Mouse (Mus musculus): Measurements from ENCODE around the gene Prrx2. TPM values are rescaled to one million over a fixed set of nuclear protein-coding genes. Genes with fewer than 3 reads are reported as not detected.
"Not testable (repeated sequence)": the region's sequence is repeated elsewhere in the genome, so short reads cannot be mapped to it uniquely, and the experiment has no call there.

The Prrx2 gene
- polyA plus RNA-seq, 1 experiment = 2.6 TPM

DNA sequence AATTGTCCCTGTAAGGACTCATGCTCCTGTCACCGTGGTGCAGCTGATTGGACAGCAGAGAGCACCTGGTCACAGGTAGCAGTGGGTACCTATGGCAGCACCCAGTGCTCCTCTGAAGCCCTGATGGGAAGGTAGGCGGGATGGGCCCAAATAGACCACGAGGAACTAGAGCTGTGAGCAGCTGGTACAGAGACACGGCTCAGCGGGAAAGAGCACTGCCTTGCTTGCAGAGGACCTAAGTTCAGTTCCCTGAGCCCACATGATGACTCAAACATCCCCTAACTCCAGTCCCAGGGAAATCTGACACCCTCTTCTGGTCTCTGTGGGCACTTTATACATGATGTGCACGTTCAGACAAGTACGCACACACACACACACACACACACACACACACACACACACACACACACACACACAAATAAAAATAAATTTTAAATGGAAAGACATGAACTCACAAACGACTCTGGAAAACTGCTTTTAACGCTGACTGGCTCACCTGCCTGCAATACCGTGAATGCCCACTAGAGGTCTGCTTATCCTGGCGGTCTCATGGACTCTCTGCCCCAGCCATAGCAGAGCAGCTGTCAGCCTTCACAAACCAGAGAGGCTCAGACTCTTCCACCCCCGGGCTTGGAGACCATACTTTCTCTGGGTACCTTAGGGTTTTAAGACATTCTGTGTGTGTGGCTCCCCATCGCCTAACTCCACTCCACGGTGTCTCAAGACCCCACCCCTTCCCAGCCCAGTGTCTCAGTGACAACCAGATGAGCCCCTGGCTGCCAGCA, 93.3 kb downstream of the Prrx2 start:
- Histone ChIP-seq H3K4me1 (ENCODE audit: control insufficient read depth, insufficient read depth, insufficient read length, low read length) (peaks cover 16% of the 10 kb centered on the region), H3K36me3 (ENCODE audit: control insufficient read depth, insufficient read depth, low read length) (no peaks in the 10 kb centered on the region), H3K27me3 (ENCODE audit: control insufficient read depth, insufficient read depth, low read length) (no peaks in the 10 kb centered on the region), H3K27ac (ENCODE audit: insufficient read depth, low read depth, low read length) (peak overlapping the region; percentile 69), H3K4me3 (ENCODE audit: low read depth, low read length) (no peak overlapping the region)
- WGBS = 23% methylated on average over 14 of the region's 14 CpGs
- TF ChIP-seq CTCF (IDR thresholded peaks at IDR 0.05; ENCODE audit: extremely low read depth, insufficient read length, insufficient replicate concordance, low read depth, low read length) (peak; percentile 71; the same call in 1 of the 2 replicates), POLR2A (IDR thresholded peaks at IDR 0.05; ENCODE audit: low read depth, low read length) (peak; percentile 35; the same call in 1 of the 2 replicates)

DNA sequence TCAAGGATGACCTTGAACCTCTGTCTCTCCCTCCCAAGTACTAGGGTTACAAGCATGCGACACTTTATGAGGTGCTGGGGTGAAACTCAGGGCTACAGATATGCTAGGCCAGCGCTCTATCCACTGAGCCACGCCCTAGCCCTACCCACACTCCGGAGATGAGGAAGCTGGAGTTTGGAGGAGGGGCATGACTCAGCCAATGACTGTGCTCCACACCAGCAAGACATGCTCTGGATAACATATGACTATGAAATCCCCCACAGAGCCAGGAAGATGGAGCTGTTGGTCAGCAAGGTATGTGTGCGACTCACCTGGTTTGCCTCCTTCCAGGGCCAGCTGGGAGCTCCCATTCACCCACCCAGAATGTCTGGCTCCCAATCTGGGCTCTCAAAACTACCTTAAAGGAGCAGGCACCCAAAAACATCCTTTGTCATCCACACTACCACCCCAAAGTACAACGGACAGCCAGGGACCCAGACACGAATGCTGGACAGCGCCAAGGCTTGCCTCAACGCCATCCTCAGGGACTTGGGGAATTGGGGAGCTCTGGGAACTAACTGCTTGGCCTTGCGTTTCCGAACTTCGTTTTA, 94.2 kb downstream of the Prrx2 start:
- H3K36me3 ChIP-seq (ENCODE audit: control insufficient read depth, insufficient read depth, low read length) = no peaks in the 10 kb centered on the region
- peak overlapping the region; percentile 59 for H3K4me3 ChIP-seq (ENCODE audit: low read depth, low read length)
- H3K27me3 ChIP-seq (ENCODE audit: control insufficient read depth, insufficient read depth, low read length) = no peaks in the 10 kb centered on the region
- 14% methylated on average over 12 of the region's 12 CpGs for WGBS
- peak overlapping the region; percentile 69 for H3K27ac ChIP-seq (ENCODE audit: insufficient read depth, low read depth, low read length)
- H3K4me1 ChIP-seq (ENCODE audit: control insufficient read depth, insufficient read depth, insufficient read length, low read length) = peaks cover 16% of the 10 kb centered on the region
- TF ChIP-seq CTCF (IDR thresholded peaks at IDR 0.05; ENCODE audit: extremely low read depth, insufficient read length, insufficient replicate concordance, low read depth, low read length) (no peak), POLR2A (IDR thresholded peaks at IDR 0.05; ENCODE audit: low read depth, low read length) (peak; percentile 43)

DNA sequence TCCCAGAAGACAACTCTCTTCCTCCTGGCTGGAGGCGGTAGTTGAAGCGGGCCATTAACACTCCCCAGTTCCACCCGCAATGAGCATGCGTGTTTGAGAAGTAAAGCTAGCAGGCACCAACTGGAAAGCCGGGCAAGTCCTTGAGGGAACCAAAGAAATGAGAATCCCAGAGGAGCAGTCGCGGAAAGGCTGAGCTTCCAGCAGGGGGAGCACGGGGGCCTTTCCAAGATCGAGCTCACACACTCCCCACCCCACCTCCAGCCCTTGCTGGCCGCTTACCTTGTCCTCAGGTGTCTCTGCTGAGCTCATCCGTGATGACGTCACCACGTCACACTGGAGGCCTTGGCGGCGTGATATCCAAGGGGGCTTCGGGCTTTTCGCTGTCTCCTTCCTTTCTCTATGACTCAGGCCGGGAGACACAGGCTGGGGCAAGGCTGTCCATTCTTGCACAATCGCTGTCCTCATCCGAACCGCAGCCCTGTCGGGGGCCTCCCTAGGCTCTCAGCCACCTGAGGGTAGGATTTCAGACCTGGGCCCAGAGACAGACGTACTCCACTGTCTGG, 94.8 kb downstream of the Prrx2 start, which contains the start of gene Ptges:
TSS of gene Ptges (minus strand) at position 381 of the 563 bp plus-strand sequence.
- H3K4me3 ChIP-seq (ENCODE audit: low read depth, low read length) = peak within 1 kb of the TSS; percentile 59
- no peaks in the 10 kb centered on the region for H3K36me3 ChIP-seq (ENCODE audit: control insufficient read depth, insufficient read depth, low read length)
- peaks cover 16% of the 10 kb centered on the region for H3K4me1 ChIP-seq (ENCODE audit: control insufficient read depth, insufficient read depth, insufficient read length, low read length)
- H3K27me3 ChIP-seq (ENCODE audit: control insufficient read depth, insufficient read depth, low read length) = no peaks in the 10 kb centered on the region
- TF ChIP-seq CTCF (IDR thresholded peaks at IDR 0.05; ENCODE audit: extremely low read depth, insufficient read length, insufficient replicate concordance, low read depth, low read length) (peak; percentile 75), POLR2A (IDR thresholded peaks at IDR 0.05; ENCODE audit: low read depth, low read length) (no peak)
- 2% methylated on average over 23 of the region's 23 CpGs for WGBS
- peak within 1 kb of the TSS; percentile 69 for H3K27ac ChIP-seq (ENCODE audit: insufficient read depth, low read depth, low read length)

DNA sequence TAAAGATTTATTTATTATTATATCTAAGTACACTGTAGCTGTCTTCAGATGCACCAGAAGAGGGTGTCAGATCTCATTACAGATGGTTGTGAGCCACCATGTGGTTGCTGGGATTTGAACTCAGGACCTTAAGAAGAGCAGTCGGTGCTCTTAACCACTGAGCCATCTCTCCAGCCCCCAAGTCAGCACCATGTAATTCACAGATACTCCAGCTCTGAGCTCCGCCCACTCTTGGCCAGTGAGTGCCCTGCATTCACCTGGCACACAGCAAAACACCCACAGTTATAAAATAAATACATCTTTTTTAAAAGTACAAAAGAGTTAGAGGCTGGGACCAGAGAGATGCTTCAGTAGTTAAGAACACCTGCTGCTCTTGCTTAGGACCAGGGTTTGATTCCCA, 96.1 kb downstream of the Prrx2 start:
- H3K4me1 ChIP-seq (ENCODE audit: control insufficient read depth, insufficient read depth, insufficient read length, low read length) = peaks cover 16% of the 10 kb centered on the region
- H3K36me3 ChIP-seq (ENCODE audit: control insufficient read depth, insufficient read depth, low read length); H3K27ac ChIP-seq (ENCODE audit: insufficient read depth, low read depth, low read length); H3K4me3 ChIP-seq (ENCODE audit: low read depth, low read length); H3K27me3 ChIP-seq (ENCODE audit: control insufficient read depth, insufficient read depth, low read length): not testable (repeated sequence)
- WGBS = 92% methylated on average over 2 of the region's 2 CpGs

Other genes with a start within 250 kb of the Prrx2 start
- not detected in 2 replicates for gene Cstad, start 239.9 kb upstream of the Prrx2 start, polyA plus RNA-seq (2012; rRNA removed)
- 0.71 and 1.9 TPM in 2 replicates for gene 1700001O22Rik, start 31.3 kb upstream of the Prrx2 start, polyA plus RNA-seq (2012; rRNA removed)
- gene Ntmt1, start 27.1 kb upstream of the Prrx2 start, polyA plus RNA-seq (2012; rRNA removed) = 14.3 and 23.8 TPM in 2 replicates
- 23.5 and 31.7 TPM in 2 replicates for gene Asb6, start 4.6 kb upstream of the Prrx2 start, polyA plus RNA-seq (2012; rRNA removed)
- 5.9 and 10.9 TPM in 2 replicates for gene Ptges, start 94.9 kb downstream of the Prrx2 start, polyA plus RNA-seq (2012; rRNA removed)
- 8.0 and 8.2 TPM in 2 replicates for gene Tor1b, start 118.0 kb downstream of the Prrx2 start, polyA plus RNA-seq (2012; rRNA removed)
- 38.8 and 78.6 TPM in 2 replicates for gene Tor1a, start 133.0 kb downstream of the Prrx2 start, polyA plus RNA-seq (2012; rRNA removed)
- gene BC005624, start 147.2 kb downstream of the Prrx2 start, polyA plus RNA-seq (2012; rRNA removed) = 5.3 and 9.0 TPM in 2 replicates
- gene Usp20, start 147.3 kb downstream of the Prrx2 start, polyA plus RNA-seq (2012; rRNA removed) = 5.1 TPM in 2 replicates

All from small intestine, adult 2 months (tissue).